Mouse (Mus musculus) thymus, postnatal 14 days (tissue): ENCODE data around the gene Prickle4.
"Not testable (repeated sequence)": the region's sequence is repeated elsewhere in the genome, so short reads cannot be mapped to it uniquely, and the experiment has no call there.

Experiments used
- DNase-seq: peaks from one replicate; pipeline ENCODE4 v3.0.0; 2021

The Prickle4 gene

GRCm38 (mm10) chr17:47663009-47663713, 31.4 kb downstream of the Prickle4 start:
- DNase-seq: no peak

- no peak for DNase-seq
Measured at GRCm38 (mm10) chr17:47658741-47659243, 35.7 kb downstream of the Prickle4 start.

GRCm38 (mm10) chr17:47657901-47658300, 36.6 kb downstream of the Prickle4 start:
- no peak for DNase-seq

GRCm38 (mm10) chr17:47655697-47656096, 38.8 kb downstream of the Prickle4 start:
- no peak for DNase-seq

GRCm38 (mm10) chr17:47654346-47654745, 40.2 kb downstream of the Prickle4 start:
- not testable (repeated sequence) for DNase-seq

- no peak for DNase-seq
Measured at GRCm38 (mm10) chr17:47651953-47652352, 42.6 kb downstream of the Prickle4 start.

- no peak for DNase-seq
Measured at GRCm38 (mm10) chr17:47648966-47649365, 45.6 kb downstream of the Prickle4 start.

GRCm38 (mm10) chr17:47646683-47647082, 47.9 kb downstream of the Prickle4 start:
- peak; percentile 67 for DNase-seq

- peak; percentile 14 for DNase-seq
Measured at GRCm38 (mm10) chr17:47642992-47643391, 51.5 kb downstream of the Prickle4 start.
